Mouse (Mus musculus): ENCODE measurements around the gene Kcnc1.

DNA sequence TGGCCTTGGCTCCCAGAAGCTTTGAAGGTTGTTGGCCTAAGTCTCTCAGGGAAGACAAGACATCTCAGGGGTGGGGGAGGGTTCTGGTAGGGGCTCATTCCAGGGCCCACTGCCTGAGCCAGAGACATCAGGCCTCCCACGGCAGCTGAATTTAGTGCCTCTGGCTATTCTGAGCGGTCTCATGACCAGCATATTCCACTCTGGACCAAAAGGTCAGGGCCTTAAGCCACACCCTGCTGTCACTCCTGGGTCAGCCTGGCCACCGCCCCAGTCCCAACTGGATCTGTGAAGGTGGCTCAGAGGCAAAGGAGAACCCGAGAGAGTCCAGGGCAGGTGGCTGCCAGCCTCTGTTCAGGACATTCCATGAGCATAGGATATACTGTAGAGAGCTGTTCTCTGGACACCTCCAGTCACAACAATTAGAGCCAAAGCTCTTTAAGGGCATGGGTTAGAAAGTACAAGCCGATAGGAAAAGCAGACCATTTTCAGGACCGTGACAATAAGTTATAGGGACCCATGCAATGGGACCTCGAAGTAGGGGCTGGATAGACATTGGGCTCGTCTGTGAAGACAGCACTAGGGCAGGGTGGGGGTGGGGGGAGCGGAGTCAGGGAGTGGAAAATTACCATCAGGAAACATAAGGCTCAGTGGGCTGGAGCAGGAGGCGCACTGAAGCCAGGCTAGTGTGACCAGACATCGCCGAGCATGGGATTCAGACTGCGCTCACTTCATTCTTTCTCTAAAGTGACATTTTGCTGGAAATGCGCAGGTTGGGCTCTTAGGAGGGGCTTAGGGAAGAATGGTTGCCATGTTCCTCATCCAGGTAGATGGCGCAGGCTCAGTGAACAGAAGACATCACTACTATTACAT lies 7.6 kb downstream of the Kcnc1 start:
- TF ChIP-seq MAX (IDR thresholded peaks at IDR 0.05; ENCODE audit: low read length) (no peak), CHD1 (IDR thresholded peaks at IDR 0.05; ENCODE audit: low read depth, low read length) (no peak), GATA1 (IDR thresholded peaks at IDR 0.05; ENCODE audit: low read depth, low read length) (no peak), TCF12 (IDR thresholded peaks at IDR 0.05; ENCODE audit: low read depth, low read length) (no peak), CTCF (IDR thresholded peaks at IDR 0.05 in 2 of 3, conservative IDR thresholded peaks at IDR 0.05 in 1 of 3; ENCODE audit: control insufficient read depth in 1 of 3, insufficient read depth in 1 of 3, low read depth in 2 of 3, low read length in 3 of 3, poor library complexity in 1 of 3, severe bottlenecking in 1 of 3) (no peak), POLR2A (IDR thresholded peaks at IDR 0.05; ENCODE audit: control insufficient read depth in 1 of 2, insufficient read depth in 1 of 2, low read depth in 1 of 2, low read length in 2 of 2, poor library complexity in 1 of 2) (no peak), MXI1 (IDR thresholded peaks at IDR 0.05; ENCODE audit: low read depth, low read length) (no peak), SIN3A (IDR thresholded peaks at IDR 0.05; ENCODE audit: low read length) (no peak), BHLHE40 (IDR thresholded peaks at IDR 0.05; ENCODE audit: borderline replicate concordance, low read depth, low read length) (no peak), ZNF384 (IDR thresholded peaks at IDR 0.05; ENCODE audit: low read depth, low read length) (no peak), KAT2A (conservative IDR thresholded peaks at IDR 0.05; ENCODE audit: low read depth, low read length) (no peak), ZC3H11A (IDR thresholded peaks at IDR 0.05; ENCODE audit: low read depth, low read length) (no peak)

Data from MEL (cell line).